Mouse (Mus musculus) kidney, adult 2 months (tissue): Measurements from ENCODE around the gene Plekhm1.

Experiments used
- CTCF ChIP-seq: fragments of 200-500 bp; conservative IDR thresholded peaks from 2 replicates; pipeline ENCODE4 v1.5.1; 2011; ENCODE audit warnings: low read depth, mild to moderate bottlenecking, control low read depth, low read length, moderate library complexity, mixed read lengths; ENCODE audit not compliant: insufficient read depth, insufficient read length
- POLR2A ChIP-seq: fragments of 200-500 bp; IDR thresholded peaks from one replicate; pipeline ENCODE4 v1.6.1; 2011; ENCODE audit warnings: low read depth, low read length, control low read depth

- TF ChIP-seq POLR2A (no peak), CTCF (no peak)
These were observed 3.6 kb downstream of the Plekhm1 start for GRCm38 (mm10) chr11:103408880-103409279.
